Mouse (Mus musculus): ENCODE data around the gene Cabin1.

DNA sequence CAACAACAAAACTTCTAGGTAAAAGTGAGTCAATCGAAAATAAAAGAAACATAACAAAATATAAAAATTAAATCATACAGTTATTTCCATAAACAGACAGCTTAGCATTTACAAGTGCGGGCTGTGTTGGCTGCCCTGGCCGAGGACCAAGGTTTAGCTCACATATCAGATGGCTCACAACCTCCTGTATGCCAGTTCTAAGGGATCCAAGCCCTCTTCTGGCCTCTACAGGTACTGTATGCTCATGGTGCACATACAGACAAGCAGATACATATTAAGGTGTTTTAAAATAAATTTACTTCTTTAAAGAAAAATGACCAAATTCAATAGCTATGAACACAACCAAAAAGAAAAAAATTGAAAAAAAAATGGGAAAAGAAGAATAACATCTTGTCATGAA is 3.8 kb downstream of the Cabin1 start:
- TF ChIP-seq POLR2A (IDR thresholded peaks at IDR 0.05; ENCODE audit: low read depth, low read length) = no peak
- TF ChIP-seq CTCF (IDR thresholded peaks at IDR 0.05; ENCODE audit: extremely low read depth, insufficient read depth, insufficient read length, insufficient replicate concordance) = no peak

All from spleen, adult 2 months (tissue).